Comparison of ENCODE assay signal across 20 mouse cellular contexts in the genomic region with DNA sequence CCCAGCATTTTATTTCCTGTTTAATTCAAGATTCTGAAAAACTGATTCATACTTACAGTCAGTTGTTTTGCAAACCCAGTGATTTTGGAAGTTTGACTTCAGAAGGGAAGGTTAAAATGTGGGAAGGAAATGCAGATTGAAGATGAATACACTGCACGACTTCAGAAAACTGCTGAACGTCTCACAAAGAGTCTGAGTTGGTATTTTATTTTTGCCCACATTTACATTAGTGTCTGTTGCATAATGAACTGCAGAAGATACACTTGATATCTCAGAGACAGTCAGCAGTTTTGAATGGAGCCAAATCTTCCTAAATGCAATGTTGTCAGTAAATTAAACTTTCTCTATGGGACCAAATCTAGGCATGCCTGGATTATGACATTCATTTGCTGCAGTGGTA.
"Had no signal": no experiment of that assay in that cellular context is flagged by ENCODE, and none has a peak within 500 bp of the region (broad histone marks: within the 10 kb centered on the region; RNA-seq: fewer than 3 reads in every experiment).

No protein-coding gene starts in this region.

- DNase-seq: cerebellum, adult 8-10 months; cerebellum, adult 9-10 months; cerebellum, adult 9-11 months; cerebellum, postnatal 10 days; cerebellum, postnatal 14 days; cerebellum, postnatal 25 days; cerebellum, postnatal 36 days; embryo, embryonic 11 days; forebrain, postnatal 0 days; gastrocnemius, adult 2 months; gastrocnemius, postnatal 10 days; gastrocnemius, postnatal 14 days; gastrocnemius, postnatal 25 days; gastrocnemius, postnatal 36 days; heart, adult 18-20 months; heart, adult 2 months had no signal

- ATAC-seq: forebrain, embryonic 13.5 days; forebrain, embryonic 14.5 days; forebrain, embryonic 15.5 days; forebrain, embryonic 16.5 days; forebrain, postnatal 0 days had no signal
